27 mouse cellular contexts compared by ENCODE assay signal in the genomic region with DNA sequence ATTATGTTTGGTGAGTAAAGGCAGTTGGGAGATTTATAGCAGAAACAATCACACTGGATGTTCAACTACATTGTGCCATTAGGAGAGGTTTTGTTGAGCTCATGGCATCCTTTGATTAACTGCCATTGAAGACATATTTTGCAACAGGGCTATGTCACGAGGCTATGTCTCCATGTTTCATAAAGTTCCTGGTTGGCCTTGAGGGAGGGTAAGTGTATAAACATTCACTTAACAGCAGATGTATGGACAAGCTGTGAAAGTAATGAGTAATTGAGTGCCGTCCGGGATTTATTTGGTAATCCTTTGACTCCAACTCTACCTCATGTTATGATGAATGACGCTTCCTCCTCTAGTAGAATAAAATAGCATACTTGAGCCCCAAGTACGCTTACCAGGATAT.
"Had no signal": no experiment of that assay in that cellular context is flagged by ENCODE, and none has a peak within 500 bp of the region (broad histone marks: within the 10 kb centered on the region; RNA-seq: fewer than 3 reads in every experiment).

No protein-coding gene starts in this region.

- H3K27ac ChIP-seq: gastrocnemius, adult 2 months; heart, embryonic 10.5 days; heart, embryonic 13.5 days; heart, embryonic 15.5 days; hindbrain, embryonic 13.5 days; hindbrain, embryonic 15.5 days; hindbrain, postnatal 0 days; kidney, embryonic 15.5 days; kidney, postnatal 0 days; left cerebral cortex, adult 2 months; limb, embryonic 10.5 days; limb, embryonic 12.5 days had no signal

- H3K4me3 ChIP-seq: gastrocnemius, adult 2 months; heart, embryonic 10.5 days; heart, embryonic 13.5 days; heart, embryonic 15.5 days; hindbrain, embryonic 13.5 days; hindbrain, embryonic 15.5 days; kidney, embryonic 15.5 days; left cerebral cortex, adult 2 months; limb, embryonic 10.5 days; limb, embryonic 12.5 days had no signal

- H3K9me3 ChIP-seq: heart, embryonic 10.5 days; heart, embryonic 13.5 days; heart, embryonic 15.5 days; hindbrain, embryonic 13.5 days; hindbrain, embryonic 15.5 days; kidney, embryonic 15.5 days; limb, embryonic 10.5 days; limb, embryonic 12.5 days had no signal

- DNase-seq: forebrain, postnatal 0 days; gastrocnemius, adult 2 months; gastrocnemius, postnatal 10 days; gastrocnemius, postnatal 25 days; heart, adult 18-20 months; heart, postnatal 14 days; heart, postnatal 36 days; kidney, adult 11 months; kidney, adult 2 months; kidney, adult 9 months; kidney, postnatal 14 days; kidney, postnatal 36 days; layer of hippocampus, adult 9-11 months; layer of hippocampus, postnatal 36 days; liver had no signal

- H3K9ac ChIP-seq: forebrain, postnatal 0 days; heart, embryonic 13.5 days; heart, embryonic 15.5 days; hindbrain, embryonic 13.5 days; hindbrain, embryonic 15.5 days; kidney, embryonic 15.5 days; limb, embryonic 12.5 days had no signal

- H3K4me1 ChIP-seq: heart, embryonic 10.5 days; heart, embryonic 13.5 days; heart, embryonic 15.5 days; hindbrain, embryonic 13.5 days; hindbrain, embryonic 15.5 days; kidney, embryonic 15.5 days; limb, embryonic 10.5 days; limb, embryonic 12.5 days had no signal

- ATAC-seq: forebrain, postnatal 0 days; hindbrain, postnatal 0 days; intestine, embryonic 16.5 days had no signal

- H3K36me3 ChIP-seq: heart, embryonic 10.5 days; heart, embryonic 13.5 days; heart, embryonic 15.5 days; hindbrain, embryonic 13.5 days; hindbrain, embryonic 15.5 days; kidney, embryonic 15.5 days; limb, embryonic 10.5 days; limb, embryonic 12.5 days had no signal

- H3K27me3 ChIP-seq: heart, embryonic 13.5 days; heart, embryonic 15.5 days; hindbrain, embryonic 13.5 days; hindbrain, embryonic 15.5 days; kidney, embryonic 15.5 days; limb, embryonic 12.5 days had no signal

- H3K4me2 ChIP-seq: heart, embryonic 13.5 days; heart, embryonic 15.5 days; hindbrain, embryonic 13.5 days; hindbrain, embryonic 15.5 days; kidney, embryonic 15.5 days; limb, embryonic 12.5 days had no signal
